Mouse (Mus musculus): Measurements from ENCODE around the gene Gm42878. TPM values are rescaled to one million over a fixed set of nuclear protein-coding genes. Genes with fewer than 3 reads are reported as not detected.
"Not testable (repeated sequence)": the region's sequence is repeated elsewhere in the genome, so short reads cannot be mapped to it uniquely, and the experiment has no call there.

The Gm42878 gene
- polyA plus RNA-seq, 1 experiment from 2014 or later = not detected

DNA sequence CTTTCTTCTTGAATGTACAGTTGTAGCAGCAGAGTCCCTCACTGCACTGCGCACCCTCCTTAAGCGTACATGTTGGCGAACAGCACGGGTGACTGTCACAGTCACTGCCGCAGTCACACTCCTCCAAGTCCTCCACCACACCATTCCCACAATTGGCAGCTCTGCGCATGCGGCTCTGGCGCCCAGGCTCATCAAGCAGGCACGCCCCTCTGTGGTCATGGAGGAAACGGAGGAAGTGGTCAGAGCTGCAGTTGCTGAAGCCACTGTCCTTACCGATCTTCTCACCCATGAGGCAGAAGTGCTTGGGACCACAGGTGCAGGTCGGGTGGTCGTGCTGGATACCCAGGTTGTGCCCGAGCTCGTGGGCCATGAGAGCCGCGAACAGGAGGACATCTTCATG is 25.5 kb downstream of the Gm42878 start:
- not testable (repeated sequence) for H3K4me2 ChIP-seq (replicated peaks); DNase-seq (ENCODE audit: low spot score)
- 91% methylated on average over 11 of the region's 17 CpGs for WGBS

GRCm38 (mm10) chr5:121518983-121519382 is 26.3 kb downstream of the Gm42878 start:
- peaks cover 45% of the 10 kb centered on the region for H3K36me3 ChIP-seq (replicated peaks; ENCODE audit: control insufficient read depth, insufficient read depth)
- DNase-seq (ENCODE audit: low spot score) (no peak), ATAC-seq (ENCODE audit: low FRiP score) (no peak)
- no peak overlapping the region for H3K9ac ChIP-seq
- no peaks in the 10 kb centered on the region for H3K27me3 ChIP-seq (ENCODE audit: control insufficient read depth, insufficient read depth, low read length)
- H3K4me2 ChIP-seq (replicated peaks) = no peak overlapping the region
- H3K27ac ChIP-seq = no peak overlapping the region
- no peak overlapping the region for H3K4me3 ChIP-seq (replicated peaks; ENCODE audit: low read length)
- WGBS = 91% methylated on average over 9 of the region's 9 CpGs
- H3K9me3 ChIP-seq (ENCODE audit: control insufficient read depth, low read length) = no peaks in the 10 kb centered on the region
- no peaks in the 10 kb centered on the region for H3K4me1 ChIP-seq (replicated peaks; ENCODE audit: control insufficient read depth, insufficient read depth, low read length)

More for the DNA sequence above, 25.5 kb downstream of the Gm42878 start:
- peaks cover 52% of the 10 kb centered on the region for H3K36me3 ChIP-seq (replicated peaks; ENCODE audit: control insufficient read depth, insufficient read depth)
- not testable (repeated sequence) for H3K4me3 ChIP-seq (replicated peaks; ENCODE audit: low read length); H3K9me3 ChIP-seq (ENCODE audit: control insufficient read depth, low read length); ATAC-seq (ENCODE audit: low FRiP score); H3K27me3 ChIP-seq (ENCODE audit: control insufficient read depth, insufficient read depth, low read length); H3K9ac ChIP-seq; H3K27ac ChIP-seq; H3K4me1 ChIP-seq (replicated peaks; ENCODE audit: control insufficient read depth, insufficient read depth, low read length)

- WGBS = 85% methylated on average over 7 of the region's 7 CpGs
- DNase-seq (ENCODE audit: low spot score) (no peak), ATAC-seq (ENCODE audit: low FRiP score) (no peak)
- H3K9ac ChIP-seq = no peak overlapping the region
- no peaks in the 10 kb centered on the region for H3K27me3 ChIP-seq (ENCODE audit: control insufficient read depth, insufficient read depth, low read length)
- H3K9me3 ChIP-seq (ENCODE audit: control insufficient read depth, low read length) = peaks cover 3% of the 10 kb centered on the region; the same call in 1 of the 2 replicates
- H3K4me3 ChIP-seq (replicated peaks; ENCODE audit: low read length) = no peak overlapping the region
- H3K4me1 ChIP-seq (replicated peaks; ENCODE audit: control insufficient read depth, insufficient read depth, low read length) = no peaks in the 10 kb centered on the region
- H3K4me2 ChIP-seq (replicated peaks) = no peak overlapping the region
- no peak overlapping the region for H3K27ac ChIP-seq
- H3K36me3 ChIP-seq (replicated peaks; ENCODE audit: control insufficient read depth, insufficient read depth) = no peaks in the 10 kb centered on the region
These were observed 35.3 kb downstream of the Gm42878 start for GRCm38 (mm10) chr5:121510009-121510408.

- H3K9me3 ChIP-seq (ENCODE audit: control insufficient read depth, low read length) = peaks cover 3% of the 10 kb centered on the region; the same call in 1 of the 2 replicates
- no peak overlapping the region for H3K4me2 ChIP-seq (replicated peaks)
- no peaks in the 10 kb centered on the region for H3K27me3 ChIP-seq (ENCODE audit: control insufficient read depth, insufficient read depth, low read length)
- ATAC-seq (ENCODE audit: low FRiP score) (no peak), DNase-seq (ENCODE audit: low spot score) (no peak)
- H3K4me1 ChIP-seq (replicated peaks; ENCODE audit: control insufficient read depth, insufficient read depth, low read length) = no peaks in the 10 kb centered on the region
- no peak overlapping the region for H3K9ac ChIP-seq
- no peaks in the 10 kb centered on the region for H3K36me3 ChIP-seq (replicated peaks; ENCODE audit: control insufficient read depth, insufficient read depth)
- no peak overlapping the region for H3K27ac ChIP-seq
- 94% methylated on average over 1 of the region's 1 CpGs for WGBS
- H3K4me3 ChIP-seq (replicated peaks; ENCODE audit: low read length) = no peak overlapping the region
These were observed 38.4 kb downstream of the Gm42878 start for GRCm38 (mm10) chr5:121506846-121507245.

GRCm38 (mm10) chr5:121503231-121503630 is 42.1 kb downstream of the Gm42878 start, which contains the start of gene Adam1b:
TSS of gene Adam1b (minus strand) at chr5:121503435.
- ATAC-seq (ENCODE audit: low FRiP score) (no peak), DNase-seq (ENCODE audit: low spot score) (no peak)
- no peak within 1 kb of the TSS for H3K4me2 ChIP-seq (replicated peaks)
- no peak within 1 kb of the TSS for H3K4me3 ChIP-seq (replicated peaks; ENCODE audit: low read length)
- no peak within 1 kb of the TSS for H3K9ac ChIP-seq
- WGBS = 85% methylated on average over 3 of the region's 3 CpGs
- H3K27ac ChIP-seq = no peak within 1 kb of the TSS
- H3K36me3 ChIP-seq (replicated peaks; ENCODE audit: control insufficient read depth, insufficient read depth) = no peaks in the 10 kb centered on the region
- no peaks in the 10 kb centered on the region for H3K9me3 ChIP-seq (ENCODE audit: control insufficient read depth, low read length)
- no peaks in the 10 kb centered on the region for H3K4me1 ChIP-seq (replicated peaks; ENCODE audit: control insufficient read depth, insufficient read depth, low read length)
- H3K27me3 ChIP-seq (ENCODE audit: control insufficient read depth, insufficient read depth, low read length) = no peaks in the 10 kb centered on the region

GRCm38 (mm10) chr5:121501424-121501996 is 43.8 kb downstream of the Gm42878 start:
- not testable (repeated sequence) for H3K4me3 ChIP-seq (replicated peaks; ENCODE audit: low read length); H3K4me2 ChIP-seq (replicated peaks); H3K4me1 ChIP-seq (replicated peaks; ENCODE audit: control insufficient read depth, insufficient read depth, low read length); H3K36me3 ChIP-seq (replicated peaks; ENCODE audit: control insufficient read depth, insufficient read depth); H3K9me3 ChIP-seq (ENCODE audit: control insufficient read depth, low read length); H3K9ac ChIP-seq; H3K27ac ChIP-seq; ATAC-seq (ENCODE audit: low FRiP score); DNase-seq (ENCODE audit: low spot score); H3K27me3 ChIP-seq (ENCODE audit: control insufficient read depth, insufficient read depth, low read length)
- 88% methylated on average over 9 of the region's 17 CpGs for WGBS

DNA sequence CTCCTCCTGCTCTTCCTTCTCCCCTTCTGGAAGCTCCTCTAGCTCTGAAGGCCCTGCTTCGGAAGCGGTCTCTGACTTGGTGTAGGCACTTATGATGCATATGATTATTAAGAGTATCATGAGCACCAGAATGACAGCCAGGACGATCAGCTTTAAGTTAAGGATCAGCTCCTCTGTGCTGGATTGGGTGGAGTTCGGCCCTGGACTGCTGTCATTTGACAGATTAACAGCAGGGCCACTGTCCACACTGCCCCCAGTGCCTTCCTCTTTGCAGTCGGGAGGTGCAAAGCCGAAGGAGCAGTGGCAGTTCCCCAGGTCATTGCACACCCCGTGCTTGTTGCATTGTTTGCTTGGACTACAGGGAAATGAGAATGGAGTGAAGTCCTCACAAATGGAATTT is 44.6 kb downstream of the Gm42878 start:
- ATAC-seq (ENCODE audit: low FRiP score) = no peak
- H3K4me2 ChIP-seq (replicated peaks) = no peak overlapping the region
- WGBS = 79% methylated on average over 7 of the region's 7 CpGs

GRCm38 (mm10) chr5:121493305-121493704 is 52.0 kb downstream of the Gm42878 start:
- no peak overlapping the region for H3K27ac ChIP-seq
- no peaks in the 10 kb centered on the region for H3K9me3 ChIP-seq (ENCODE audit: control insufficient read depth, low read length)
- no peaks in the 10 kb centered on the region for H3K27me3 ChIP-seq (ENCODE audit: control insufficient read depth, insufficient read depth, low read length)
- H3K4me3 ChIP-seq (replicated peaks; ENCODE audit: low read length) = no peak overlapping the region
- H3K9ac ChIP-seq = no peak overlapping the region
- no peaks in the 10 kb centered on the region for H3K36me3 ChIP-seq (replicated peaks; ENCODE audit: control insufficient read depth, insufficient read depth)
- DNase-seq (ENCODE audit: low spot score) (no peak), ATAC-seq (ENCODE audit: low FRiP score) (no peak)
- H3K4me1 ChIP-seq (replicated peaks; ENCODE audit: control insufficient read depth, insufficient read depth, low read length) = no peaks in the 10 kb centered on the region
- H3K4me2 ChIP-seq (replicated peaks) = no peak overlapping the region
- WGBS = 84% methylated on average over 8 of the region's 8 CpGs

More for the DNA sequence above, 44.6 kb downstream of the Gm42878 start:
- H3K9ac ChIP-seq = no peak overlapping the region
- no peaks in the 10 kb centered on the region for H3K9me3 ChIP-seq (ENCODE audit: control insufficient read depth, low read length)
- no peaks in the 10 kb centered on the region for H3K4me1 ChIP-seq (replicated peaks; ENCODE audit: control insufficient read depth, insufficient read depth, low read length)
- no peak overlapping the region for H3K4me3 ChIP-seq (replicated peaks; ENCODE audit: low read length)
- no peaks in the 10 kb centered on the region for H3K27me3 ChIP-seq (ENCODE audit: control insufficient read depth, insufficient read depth, low read length)
- DNase-seq (ENCODE audit: low spot score) = no peak
- no peaks in the 10 kb centered on the region for H3K36me3 ChIP-seq (replicated peaks; ENCODE audit: control insufficient read depth, insufficient read depth)
- H3K27ac ChIP-seq = no peak overlapping the region

DNA sequence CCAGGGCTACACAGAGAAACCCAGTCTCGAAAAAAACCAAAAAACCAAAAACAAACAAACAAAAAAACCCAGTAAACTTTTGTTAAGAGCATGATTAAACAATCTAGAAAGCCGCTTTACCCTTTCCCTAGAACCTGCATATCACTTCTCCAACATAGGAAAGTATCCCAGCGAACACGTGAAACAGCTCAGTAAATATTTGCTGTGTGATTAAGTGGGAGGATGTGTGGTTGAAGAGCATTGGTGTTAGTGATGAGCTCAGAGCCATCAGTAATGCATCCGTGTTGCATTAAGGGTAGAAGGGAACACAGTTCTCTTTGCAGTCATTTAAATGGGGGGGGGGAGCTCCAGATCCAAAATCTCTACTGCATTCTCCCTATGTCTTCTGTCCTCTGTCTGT is 60.5 kb downstream of the Gm42878 start:
- Histone ChIP-seq H3K4me3 (replicated peaks; ENCODE audit: low read length) (no peak overlapping the region), H3K9me3 (ENCODE audit: control insufficient read depth, low read length) (no peaks in the 10 kb centered on the region), H3K36me3 (replicated peaks; ENCODE audit: control insufficient read depth, insufficient read depth) (no peaks in the 10 kb centered on the region), H3K9ac (no peak overlapping the region), H3K27me3 (ENCODE audit: control insufficient read depth, insufficient read depth, low read length) (no peaks in the 10 kb centered on the region), H3K4me2 (replicated peaks) (no peak overlapping the region), H3K4me1 (replicated peaks; ENCODE audit: control insufficient read depth, insufficient read depth, low read length) (no peaks in the 10 kb centered on the region), H3K27ac (no peak overlapping the region)
- WGBS = 86% methylated on average over 5 of the region's 5 CpGs
- no peak for ATAC-seq (ENCODE audit: low FRiP score)
- no peak for DNase-seq (ENCODE audit: low spot score)

DNA sequence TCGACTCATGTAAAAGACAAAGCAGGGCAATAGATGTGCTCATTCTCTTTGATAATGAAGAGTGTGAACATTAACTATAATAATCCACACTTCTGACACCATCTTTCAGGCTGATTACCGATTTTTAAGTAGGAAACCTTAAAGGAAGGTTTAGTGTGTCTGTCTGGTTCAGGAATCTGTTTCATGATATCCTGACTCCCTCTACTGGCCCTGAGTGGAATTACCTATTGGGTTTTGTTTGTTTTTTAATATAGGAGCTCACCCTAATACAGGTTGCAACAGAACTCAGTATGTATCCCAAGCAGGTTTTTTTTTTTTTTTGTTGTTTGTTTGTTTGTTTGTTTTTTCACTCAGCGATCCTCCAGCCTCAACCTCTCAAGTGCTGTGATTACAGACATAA is 67.6 kb downstream of the Gm42878 start:
- Histone ChIP-seq H3K4me1 (replicated peaks; ENCODE audit: control insufficient read depth, insufficient read depth, low read length) (no peaks in the 10 kb centered on the region), H3K9me3 (ENCODE audit: control insufficient read depth, low read length) (no peaks in the 10 kb centered on the region), H3K4me3 (replicated peaks; ENCODE audit: low read length) (no peak overlapping the region), H3K9ac (no peak overlapping the region), H3K27ac (no peak overlapping the region), H3K4me2 (replicated peaks) (no peak overlapping the region), H3K36me3 (replicated peaks; ENCODE audit: control insufficient read depth, insufficient read depth) (no peaks in the 10 kb centered on the region), H3K27me3 (ENCODE audit: control insufficient read depth, insufficient read depth, low read length) (no peaks in the 10 kb centered on the region)
- ATAC-seq (ENCODE audit: low FRiP score) = no peak
- WGBS = 39% methylated on average over 3 of the region's 3 CpGs
- DNase-seq (ENCODE audit: low spot score) = peak; percentile 94

Data from hindbrain, embryonic 14.5 days (tissue).